Mouse (Mus musculus) spleen, adult 2 months (tissue): Measurements from ENCODE around the gene Tmem229b. TPM values are rescaled to one million over a fixed set of nuclear protein-coding genes. Genes with fewer than 3 reads are reported as not detected.
A peak's percentile ranks its signal among the peaks of the same experiment; 100 is the strongest.
"Not testable (repeated sequence)": the region's sequence is repeated elsewhere in the genome, so short reads cannot be mapped to it uniquely, and the experiment has no call there.

Source experiments
- DNase-seq, 2 experiments: peaks; one replicate each; pipeline versions ENCODE4 v3.0.0 to v3.0.0-alpha.2; 2012 to 2021; ENCODE audit warnings: low spot score in 2 of 2, low read depth in 1 of 2
- H3K27ac ChIP-seq: fragments of 200-500 bp; 2 replicates; pipeline ENCODE4 v1.5.1; 2012; ENCODE audit warnings: low read length, inconsistent platforms; ENCODE audit not compliant: insufficient read depth
- H3K27me3 ChIP-seq: fragments of 200-500 bp; 2 replicates; pipeline ENCODE4 v1.6.1; 2012; ENCODE audit warnings: mild to moderate bottlenecking, moderate library complexity, low read length, inconsistent platforms; ENCODE audit not compliant: control insufficient read depth, insufficient read depth
- H3K36me3 ChIP-seq: fragments of 200-500 bp; 2 replicates; pipeline ENCODE4 v1.6.1; 2012; ENCODE audit warnings: mild to moderate bottlenecking, low read length, inconsistent platforms; ENCODE audit not compliant: control insufficient read depth, insufficient read depth
- H3K4me1 ChIP-seq: fragments of 200-500 bp; 2 replicates; pipeline ENCODE4 v1.6.1; 2011; ENCODE audit warnings: inconsistent platforms; ENCODE audit not compliant: control insufficient read depth, insufficient read depth, insufficient read length
- H3K4me3 ChIP-seq: fragments of 200-500 bp; 2 replicates; pipeline ENCODE4 v1.5.1; 2011; ENCODE audit warnings: mild to moderate bottlenecking, inconsistent platforms; ENCODE audit not compliant: insufficient read depth, insufficient read length; ENCODE audit errors: extremely low read depth
- CTCF ChIP-seq: fragments of 200-500 bp; IDR thresholded peaks from 2 replicates; pipeline ENCODE4 v1.5.1; 2011; ENCODE audit warnings: mild to moderate bottlenecking, inconsistent platforms; ENCODE audit not compliant: insufficient read depth, insufficient read length, insufficient replicate concordance; ENCODE audit errors: extremely low read depth
- POLR2A ChIP-seq: fragments of 200-500 bp; IDR thresholded peaks from 2 replicates; pipeline ENCODE4 v1.6.1; 2011; ENCODE audit warnings: low read depth, low read length, inconsistent platforms
- WGBS: fragments of 180-500 bp; shearing (Covaris S2); methylation state at CpG from one replicate; pipeline ENCODE4 v1.1.7; 2018; 5-methylcytosine and 5-hydroxymethylcytosine counted together
- polyA plus RNA-seq: library from polyadenylated mRNA; depleted of rRNA; stranded (reverse); fragments of >200 nt; gene quantifications from 2 replicates; pipeline ENCODE4 v1.2.3, GENCODE M21; 2012

Tmem229b gene
- polyA plus RNA-seq, 1 experiment = 41.6 TPM

GRCm38 (mm10) chr12:79028911-79029861 lies 21.8 kb upstream of the Tmem229b start, which contains the start of gene Plekhh1:
Plekhh1 (plus strand) TSS chr12:79029163.
- Histone ChIP-seq H3K4me1 (peaks cover 10% of the 10 kb centered on the region; the same call in 1 of the 2 replicates), H3K27me3 (peaks cover 11% of the 10 kb centered on the region), H3K4me3 (peak within 1 kb of the TSS; percentile 61), H3K27ac (no peak within 1 kb of the TSS), H3K36me3 (no peaks in the 10 kb centered on the region)
- WGBS = 2% methylated on average over 77 of the region's 80 CpGs
- no peak for TF ChIP-seq CTCF
- no peak for TF ChIP-seq POLR2A
- DNase-seq = peak in 1 of 2 experiments; percentile 21

GRCm38 (mm10) chr12:79027526-79027925 lies 20.1 kb upstream of the Tmem229b start:
- H3K27me3 ChIP-seq = peaks cover 11% of the 10 kb centered on the region
- H3K27ac ChIP-seq, H3K36me3 ChIP-seq, H3K4me1 ChIP-seq, H3K4me3 ChIP-seq, DNase-seq: not testable (repeated sequence)
- WGBS = 94% methylated on average over 8 of the region's 8 CpGs

- peak in 1 of 2 experiments; percentile 36 for DNase-seq
- Histone ChIP-seq H3K27ac (no peak overlapping the region), H3K4me3 (no peak overlapping the region), H3K4me1 (no peaks in the 10 kb centered on the region), H3K36me3 (no peaks in the 10 kb centered on the region), H3K27me3 (no peaks in the 10 kb centered on the region)
- TF ChIP-seq CTCF = peak; percentile 47; the same call in 1 of the 2 replicates
- TF ChIP-seq POLR2A = no peak
- WGBS = 42% methylated on average over 3 of the region's 3 CpGs
These were observed 15.5 kb upstream of the Tmem229b start for GRCm38 (mm10) chr12:79022882-79023281.

GRCm38 (mm10) chr12:79021902-79022301 lies 14.5 kb upstream of the Tmem229b start:
- Histone ChIP-seq H3K27ac (no peak overlapping the region), H3K36me3 (no peaks in the 10 kb centered on the region), H3K4me1 (no peaks in the 10 kb centered on the region), H3K4me3 (no peak overlapping the region), H3K27me3 (no peaks in the 10 kb centered on the region)
- DNase-seq = no peak
- WGBS = 100% methylated on average over 1 of the region's 1 CpGs
- TF ChIP-seq POLR2A (no peak), CTCF (no peak)

- H3K27me3 ChIP-seq = no peaks in the 10 kb centered on the region
- no peak overlapping the region for H3K27ac ChIP-seq
- H3K4me1 ChIP-seq = no peaks in the 10 kb centered on the region
- WGBS = 9% methylated on average over 4 of the region's 4 CpGs
- TF ChIP-seq CTCF (no peak), POLR2A (no peak)
- peak in 1 of 2 experiments; percentile 28 for DNase-seq
- no peak overlapping the region for H3K4me3 ChIP-seq
- H3K36me3 ChIP-seq = no peaks in the 10 kb centered on the region
These were observed 10.6 kb upstream of the Tmem229b start for GRCm38 (mm10) chr12:79017994-79018399.

GRCm38 (mm10) chr12:79016109-79016508 lies 8.7 kb upstream of the Tmem229b start:
- DNase-seq = no peak
- no peak for TF ChIP-seq POLR2A
- no peak for TF ChIP-seq CTCF
- no peaks in the 10 kb centered on the region for H3K27me3 ChIP-seq
- WGBS = 90% methylated on average over 5 of the region's 5 CpGs
- no peak overlapping the region for H3K27ac ChIP-seq
- no peaks in the 10 kb centered on the region for H3K4me1 ChIP-seq
- no peak overlapping the region for H3K4me3 ChIP-seq
- no peaks in the 10 kb centered on the region for H3K36me3 ChIP-seq

- Histone ChIP-seq H3K4me1 (peaks cover 3% of the 10 kb centered on the region), H3K36me3 (no peaks in the 10 kb centered on the region), H3K27ac (no peak overlapping the region), H3K4me3 (no peak overlapping the region), H3K27me3 (no peaks in the 10 kb centered on the region)
- no peak for TF ChIP-seq POLR2A
- TF ChIP-seq CTCF = no peak
- 83% methylated on average over 3 of the region's 3 CpGs for WGBS
- no peak for DNase-seq
These were observed 3.1 kb upstream of the Tmem229b start for GRCm38 (mm10) chr12:79010569-79010968.
